Mouse (Mus musculus) CH12.LX (cell line): ENCODE results near the gene Abcc2. TPM values are rescaled to one million over a fixed set of nuclear protein-coding genes. Genes with fewer than 3 reads are reported as not detected.

ENCODE experiments used
- DNase-seq: peaks from one replicate; pipeline ENCODE4 v3.0.0-alpha.2; 2013; ENCODE audit errors: extremely low read depth
- H3K27ac ChIP-seq: 2 replicates; pipeline ENCODE4 v1.5.1; 2012; ENCODE audit warnings: low read depth, mild to moderate bottlenecking, control low read depth, moderate library complexity; ENCODE audit not compliant: insufficient read depth
- H3K27me3 ChIP-seq: replicated peaks from 2 replicates; pipeline ENCODE3; 2012; ENCODE audit warnings: inconsistent platforms
- H3K36me3 ChIP-seq, 2 experiments: replicated peaks in 1 of 2; 2 replicates each; pipeline versions ENCODE3 to v1.6.1; 2012; ENCODE audit warnings: inconsistent platforms in 1 of 2, low read length in 1 of 2, mild to moderate bottlenecking in 1 of 2, mixed read lengths in 1 of 2, moderate library complexity in 1 of 2; ENCODE audit not compliant: control insufficient read depth in 1 of 2, insufficient read depth in 1 of 2
- H3K4me1 ChIP-seq, 2 experiments: 2 replicates each; pipeline ENCODE4 v1.6.1; 2012; ENCODE audit warnings: inconsistent platforms in 1 of 2, moderate library complexity in 1 of 2; ENCODE audit not compliant: insufficient read depth in 2 of 2, control insufficient read depth in 1 of 2
- H3K4me2 ChIP-seq: 2 replicates; pipeline ENCODE4 v1.6.1; 2012; ENCODE audit warnings: low read depth, mild to moderate bottlenecking, control low read depth; ENCODE audit not compliant: poor library complexity, insufficient read depth, severe bottlenecking
- H3K4me3 ChIP-seq, 3 experiments: fragments of 150-350 bp in 1 of 3; sonication (generic) in 1 of 3; replicated peaks in 1 of 3; 2 replicates each; pipeline versions ENCODE3 to v1.5.1; 2011 to 2012; ENCODE audit warnings: low read depth in 2 of 3, low read length in 2 of 3, mild to moderate bottlenecking in 2 of 3, moderate library complexity in 2 of 3, control low read depth in 1 of 3, improper control_type of control experiment in 1 of 3, inconsistent platforms in 1 of 3, mixed read lengths in 1 of 3; ENCODE audit not compliant: poor library complexity in 1 of 3
- H3K79me2 ChIP-seq: replicated peaks from 2 replicates; pipeline ENCODE4 v1.6.1; 2012; ENCODE audit warnings: mild to moderate bottlenecking, moderate library complexity; ENCODE audit not compliant: control insufficient read depth, poor library complexity, insufficient read depth, severe bottlenecking; ENCODE audit errors: extremely low read depth
- H3K9ac ChIP-seq: 2 replicates; pipeline ENCODE4 v1.6.1; 2012; ENCODE audit warnings: low read depth, mild to moderate bottlenecking, control low read depth, moderate library complexity; ENCODE audit not compliant: insufficient read depth
- H3K9me3 ChIP-seq: replicated peaks from 2 replicates; pipeline ENCODE3; 2012; ENCODE audit warnings: low read length, inconsistent platforms, mixed read lengths
- BHLHE40 ChIP-seq: IDR thresholded peaks from 2 replicates; pipeline ENCODE4 v1.6.1; 2011; ENCODE audit warnings: mild to moderate bottlenecking, low read depth, low read length, improper control_type of control experiment
- CHD1 ChIP-seq: IDR thresholded peaks from 2 replicates; pipeline ENCODE4 v1.6.1; 2012; ENCODE audit warnings: low read depth, low read length, improper control_type of control experiment, inconsistent platforms
- CTCF ChIP-seq, 2 experiments: IDR thresholded peaks in 1 of 2; conservative IDR thresholded peaks in 1 of 2; 2 replicates each; pipeline ENCODE4 v1.5.1; 2011 to 2012; ENCODE audit warnings: low read depth in 2 of 2, low read length in 2 of 2, improper control_type of control experiment in 1 of 2, inconsistent platforms in 1 of 2, mild to moderate bottlenecking in 1 of 2, moderate library complexity in 1 of 2
- E2F4 ChIP-seq: IDR thresholded peaks from 2 replicates; pipeline ENCODE4 v1.6.1; 2011; ENCODE audit warnings: low read depth, low read length, improper control_type of control experiment; ENCODE audit not compliant: insufficient replicate concordance
- GABPA ChIP-seq: IDR thresholded peaks from 2 replicates; pipeline ENCODE4 v1.6.1; 2012; ENCODE audit warnings: low read depth, low read length, improper control_type of control experiment, inconsistent platforms; ENCODE audit not compliant: insufficient replicate concordance
- HCFC1 ChIP-seq: IDR thresholded peaks from 2 replicates; pipeline ENCODE4 v1.6.1; 2012; ENCODE audit warnings: low read depth, mild to moderate bottlenecking, inconsistent platforms, low read length, improper control_type of control experiment
- IRF4 ChIP-seq: IDR thresholded peaks from 2 replicates; pipeline ENCODE4 v1.6.1; 2014; ENCODE audit warnings: low read depth, mild to moderate bottlenecking, inconsistent platforms, low read length, improper control_type of control experiment
- JUN ChIP-seq: IDR thresholded peaks from 2 replicates; pipeline ENCODE4 v1.6.1; 2011; ENCODE audit warnings: low read depth, mild to moderate bottlenecking, low read length, improper control_type of control experiment, moderate library complexity; ENCODE audit not compliant: insufficient read depth
- JUND ChIP-seq: conservative IDR thresholded peaks from 2 replicates; pipeline ENCODE4 v1.6.1; 2011; ENCODE audit warnings: low read depth, low read length, improper control_type of control experiment
- KAT2A ChIP-seq: IDR thresholded peaks from 2 replicates; pipeline ENCODE4 v1.6.1; 2012; ENCODE audit warnings: low read length, improper control_type of control experiment, inconsistent platforms; ENCODE audit not compliant: insufficient replicate concordance
- MAFK ChIP-seq: IDR thresholded peaks from 2 replicates; pipeline ENCODE4 v1.6.1; 2011; ENCODE audit warnings: low read length, improper control_type of control experiment; ENCODE audit not compliant: insufficient replicate concordance
- MAX ChIP-seq: IDR thresholded peaks from 2 replicates; pipeline ENCODE4 v1.6.1; 2011; ENCODE audit warnings: low read length, improper control_type of control experiment
- PAX5 ChIP-seq: IDR thresholded peaks from 2 replicates; pipeline ENCODE4 v1.6.1; 2012; ENCODE audit warnings: low read length, inconsistent platforms, mixed read lengths
- POLR2A ChIP-seq: IDR thresholded peaks from 2 replicates; pipeline ENCODE4 v1.6.1; 2011; ENCODE audit warnings: low read depth, mild to moderate bottlenecking, improper control_type of control experiment, low read length
- POLR2AphosphoS2 ChIP-seq: IDR thresholded peaks from 2 replicates; pipeline ENCODE4 v1.6.1; 2011; ENCODE audit warnings: low read depth, low read length, improper control_type of control experiment
- SMC3 ChIP-seq: IDR thresholded peaks from 2 replicates; pipeline ENCODE4 v1.6.1; 2011; ENCODE audit warnings: low read depth, low read length, improper control_type of control experiment
- TBP ChIP-seq: conservative IDR thresholded peaks from 2 replicates; pipeline ENCODE4 v1.6.1; 2011; ENCODE audit warnings: low read depth, low read length, improper control_type of control experiment
- UBTF ChIP-seq: IDR thresholded peaks from 2 replicates; pipeline ENCODE4 v1.6.1; 2012; ENCODE audit warnings: low read depth, mild to moderate bottlenecking, inconsistent platforms, low read length, improper control_type of control experiment, moderate library complexity
- USF1 ChIP-seq: IDR thresholded peaks from 2 replicates; pipeline ENCODE4 v1.6.1; 2014; ENCODE audit warnings: low read depth, mild to moderate bottlenecking, inconsistent platforms, low read length, improper control_type of control experiment
- USF2 ChIP-seq: conservative IDR thresholded peaks from 2 replicates; pipeline ENCODE4 v1.6.1; 2011; ENCODE audit warnings: low read depth, low read length, improper control_type of control experiment
- ZC3H11A ChIP-seq: IDR thresholded peaks from 2 replicates; pipeline ENCODE4 v1.6.1; 2012; ENCODE audit warnings: low read depth, mild to moderate bottlenecking, inconsistent platforms, low read length, improper control_type of control experiment
- ZMIZ1 ChIP-seq: IDR thresholded peaks from 2 replicates; pipeline ENCODE4 v1.6.1; 2012; ENCODE audit warnings: low read depth, mild to moderate bottlenecking, inconsistent platforms, low read length, improper control_type of control experiment
- ZNF384 ChIP-seq: IDR thresholded peaks from 2 replicates; pipeline ENCODE4 v1.6.1; 2012; ENCODE audit warnings: low read depth, low read length, improper control_type of control experiment, inconsistent platforms
- dilution Hi-C: fragments of 300-500 bp; cut with MboI; formaldehyde crosslinking; loops from 2 replicates; pipeline ENCODE4 v1.14.3; 2020; ENCODE audit warnings: low sequenced_read_pairs; ENCODE audit not compliant: extremely low pct_unique_long_range_greater_than_20kb, extremely low pct_ligation_motif_present
- in situ Hi-C: fragments of 300-500 bp; cut with MboI; formaldehyde crosslinking; loops from 3 replicates; pipeline ENCODE4 v1.14.3; 2019; ENCODE audit warnings: low sequenced_read_pairs, low pct_ligation_motif_present, low pct_unique_long_range_greater_than_20kb, mixed read lengths
- polyA plus RNA-seq: library from polyadenylated mRNA; unstranded; fragments of >175 nt; gene quantifications from 2 replicates; pipeline ENCODE4 v1.2.1, GENCODE M21; 2012; ENCODE audit warnings: low read depth; ENCODE audit not compliant: insufficient read length
- total RNA-seq, 2 experiments: library from RNA; depleted of rRNA; stranded (reverse); fragments of 300-350 nt in 1 of 2; fragments of >200 nt in 1 of 2; gene quantifications; 2 replicates each; pipeline ENCODE4 v1.2.3; 2012 to 2014

Gene Abcc2
- total and polyA plus RNA-seq, 3 experiments, result 0.08 to 0.39 (median 0.09) TPM

DNA sequence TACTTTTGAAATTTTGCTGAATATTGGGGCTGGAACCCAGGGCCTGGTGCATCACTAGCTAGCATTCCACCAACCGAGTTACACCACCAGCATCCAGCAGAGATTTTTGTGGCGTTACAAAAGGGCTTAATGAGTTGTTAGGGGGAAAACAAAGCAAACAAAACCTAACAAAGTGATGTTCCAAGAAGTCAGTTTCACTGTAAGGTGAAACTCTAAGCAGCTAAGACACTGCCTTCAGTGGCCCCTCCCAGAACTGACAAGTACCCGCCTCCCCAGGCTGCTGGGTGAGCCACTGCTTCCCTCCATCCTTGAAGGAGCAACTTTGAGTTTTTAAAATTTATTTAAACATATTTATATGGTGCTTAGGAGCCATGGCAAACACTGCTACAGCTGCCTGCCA, 98.4 kb downstream of the Abcc2 start:
- Histone ChIP-seq H3K79me2 (no peaks in the 10 kb centered on the region), H3K4me2 (no peak overlapping the region)
- in situ Hi-C loops, result no loop called here

DNA sequence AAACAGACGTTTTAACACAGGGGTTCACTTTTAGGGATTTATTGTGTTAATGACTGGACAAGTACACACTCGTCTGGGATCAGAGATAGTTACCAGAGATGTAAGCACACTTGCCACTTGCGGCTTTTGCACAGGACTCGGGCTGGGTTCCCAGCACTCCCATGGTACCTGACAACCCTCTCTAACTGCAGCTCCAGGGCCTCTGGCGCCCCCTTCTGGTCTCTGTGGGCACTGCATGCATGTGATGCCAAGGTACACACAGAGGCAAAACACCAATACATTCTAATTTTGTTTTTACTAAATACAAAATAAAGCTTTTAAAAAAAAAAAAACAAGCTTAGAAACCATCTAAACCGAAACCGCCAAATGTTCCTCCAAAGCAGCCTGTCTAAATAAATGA, 99.6 kb downstream of the Abcc2 start:
- peaks cover 3% of the 10 kb centered on the region for H3K9me3 ChIP-seq
- dilution Hi-C loops, result no loop called here
- no peak overlapping the region for H3K9ac ChIP-seq
- H3K4me1 ChIP-seq, result peaks cover 0 to 46% of the 10 kb centered on the region in 2 experiments; a peak in 2 of 4 replicates
- no peak overlapping the region for H3K27ac ChIP-seq
- H3K79me2 ChIP-seq, result no peaks in the 10 kb centered on the region
- H3K4me2 ChIP-seq, result no peak overlapping the region
- in situ Hi-C loops, result no loop called here
- TF ChIP-seq TBP (no peak), SMC3 (no peak), CTCF (conservative IDR thresholded peaks at IDR 0.05 in 1 of 2, IDR thresholded peaks at IDR 0.05 in 1 of 2; ENCODE audit: low read depth in 2 of 2, low read length in 2 of 2) (0 out of 4 replicates have a peak, but pooled peaks of 1 of the 2 experiments have one; percentile 20), ZC3H11A (no peak), KAT2A (no peak)
- H3K27me3 ChIP-seq, result no peaks in the 10 kb centered on the region
- no peak overlapping the region for H3K4me3 ChIP-seq
- DNase-seq, result no peak
- H3K36me3 ChIP-seq, result peaks cover 0 to 2% of the 10 kb centered on the region in 2 experiments

More for the DNA sequence above, 98.4 kb downstream of the Abcc2 start:
- peaks cover 3% of the 10 kb centered on the region for H3K9me3 ChIP-seq
- H3K4me3 ChIP-seq, result no peak overlapping the region
- no peaks in the 10 kb centered on the region for H3K27me3 ChIP-seq
- no peak overlapping the region for H3K27ac ChIP-seq
- DNase-seq, result no peak
- peaks cover 0 to 42% of the 10 kb centered on the region in 2 experiments; a peak in 2 of 4 replicates for H3K4me1 ChIP-seq
- TF ChIP-seq ZNF384 (no peak), BHLHE40 (no peak), USF2 (no peak), GABPA (no peak), ZMIZ1 (no peak), TBP (no peak), IRF4 (no peak), POLR2A (no peak), JUN (no peak), HCFC1 (no peak), E2F4 (no peak), MAFK (no peak), JUND (no peak), POLR2AphosphoS2 (no peak), UBTF (no peak), CHD1 (no peak), USF1 (no peak), MAX (no peak), PAX5 (no peak)
- dilution Hi-C loops, result no loop called here
- no peak overlapping the region for H3K9ac ChIP-seq
- peaks cover 0 to 2% of the 10 kb centered on the region in 2 experiments for H3K36me3 ChIP-seq
